Comparison of ENCODE assay signal across 17 mouse cellular contexts in the genomic region with DNA sequence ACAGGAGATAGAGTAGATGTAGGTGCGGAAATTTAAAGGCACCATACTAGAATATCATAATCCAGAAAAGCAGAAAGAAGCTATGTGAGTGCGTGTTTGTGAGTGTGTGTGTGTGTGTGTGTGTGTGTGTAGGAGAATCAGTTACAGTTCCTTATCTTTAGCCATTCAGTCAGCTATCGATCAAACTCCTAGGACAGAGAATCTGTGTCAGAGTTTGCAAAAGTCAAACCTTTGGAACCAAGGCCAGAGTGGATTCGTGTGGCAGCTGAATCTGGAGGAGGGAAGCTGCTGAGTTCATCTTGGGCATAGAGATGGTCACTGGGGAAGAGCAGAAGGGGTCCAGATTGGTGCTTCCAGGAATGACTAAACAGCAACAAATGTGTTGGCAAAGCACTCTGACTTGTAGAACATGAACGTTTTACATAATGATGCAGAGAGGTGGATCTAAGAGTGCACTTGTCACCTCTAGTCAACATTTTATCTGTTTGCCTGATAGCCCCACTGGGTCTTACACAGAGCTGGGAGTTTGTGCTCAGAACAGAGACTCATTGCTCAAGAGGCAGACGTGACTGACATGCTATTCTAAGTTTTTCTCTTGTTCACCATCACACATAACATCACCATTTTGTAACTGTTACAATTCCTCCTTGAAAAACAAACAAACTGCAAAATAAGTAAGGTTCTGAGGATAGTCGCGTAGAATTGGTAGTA.
"Had no signal": no experiment of that assay in that cellular context is flagged by ENCODE, and none has a peak within 500 bp of the region (broad histone marks: within the 10 kb centered on the region; RNA-seq: fewer than 3 reads in every experiment).

No protein-coding gene starts in this region.

- H3K4me3 ChIP-seq: lung, embryonic 15.5 days; megakaryocyte, embryonic 14.5 days; midbrain, embryonic 13.5 days; midbrain, embryonic 15.5 days; neural tube, embryonic 12.5 days; stomach, embryonic 15.5 days had no signal

- H3K36me3 ChIP-seq: lung, embryonic 15.5 days; midbrain, embryonic 13.5 days; midbrain, embryonic 15.5 days; neural tube, embryonic 12.5 days; stomach, embryonic 15.5 days had no signal

- H3K4me2 ChIP-seq: lung, embryonic 15.5 days; midbrain, embryonic 11.5 days; midbrain, embryonic 13.5 days; midbrain, embryonic 15.5 days; neural tube, embryonic 12.5 days; stomach, embryonic 15.5 days had no signal

- H3K27ac ChIP-seq: lung, embryonic 15.5 days; macrophage; midbrain, embryonic 13.5 days; midbrain, embryonic 15.5 days; neural tube, embryonic 12.5 days; stomach, embryonic 15.5 days; stomach, postnatal 0 days had no signal

- H3K4me1 ChIP-seq: lung, embryonic 15.5 days; megakaryocyte, embryonic 14.5 days; midbrain, embryonic 13.5 days; midbrain, embryonic 15.5 days; neural tube, embryonic 12.5 days; stomach, embryonic 15.5 days had no signal

- ATAC-seq: lung, postnatal 0 days; midbrain, embryonic 13.5 days; midbrain, embryonic 15.5 days had no signal

- H3K27me3 ChIP-seq: lung, embryonic 15.5 days; megakaryocyte, embryonic 14.5 days; midbrain, embryonic 13.5 days; midbrain, embryonic 15.5 days; neural tube, embryonic 12.5 days; stomach, embryonic 15.5 days had no signal

- H3K9ac ChIP-seq: lung, embryonic 15.5 days; midbrain, embryonic 13.5 days; midbrain, embryonic 15.5 days; neural tube, embryonic 12.5 days; stomach, embryonic 15.5 days had no signal

- DNase-seq: lung, adult 2 months; lung, postnatal 14 days; lung, postnatal 36 days; right cerebral cortex, postnatal 14 days; thymus, adult 2 months; thymus, postnatal 25 days; thymus, postnatal 4 days had no signal

- H3K9me3 ChIP-seq: lung, embryonic 15.5 days; megakaryocyte, embryonic 14.5 days; midbrain, embryonic 13.5 days; midbrain, embryonic 15.5 days; neural tube, embryonic 12.5 days; stomach, embryonic 15.5 days had no signal
